ENCODE assay signal across 16 mouse cellular contexts in genomic region chr1:154409051-154409450, GRCm38 (mm10).
DNase-seq lines count a peak whose midpoint lies in the region.
"Had no signal": no experiment of that assay in that cellular context is flagged by ENCODE, and none has a peak within 500 bp of the region (broad histone marks: within the 10 kb centered on the region; RNA-seq: fewer than 3 reads in every experiment).

No protein-coding gene starts in this region.

- intact Hi-C loops in heart, postnatal 36 days (cut with DNase I): no loop called here

- peak; percentile 62 for DNase-seq in heart, adult 11 months
- no peak for DNase-seq in heart, postnatal 36 days
- peak; percentile 60 for DNase-seq in retina, embryonic 14.5 days (ENCODE audit: low spot score)
- DNase-seq in retina, postnatal 1 day: peak; percentile 73
- no peak for DNase-seq in layer of hippocampus, adult 18-20 months (ENCODE audit: low spot score in 2 of 2)
- DNase-seq in cerebellum, adult 9-10 months: no peak
- DNase-seq: adrenal gland, adult 2 months; adrenal gland, adult 8-10 months; adrenal gland, postnatal 10 days; adrenal gland, postnatal 14 days; adrenal gland, postnatal 25 days; adrenal gland, postnatal 36 days; B cell, adult 2 months; cerebellum, adult 11 months; cerebellum, adult 11-12 months; cerebellum, adult 18-20 months had no signal

Comparison
In these comparisons a context has a peak if more than half of its experiments do, and no peak if none do; other contexts are left out.
1. DNase-seq: peak in heart, adult 11 months (single experiment), retina, embryonic 14.5 days (single experiment) and retina, postnatal 1 day (single experiment); none in heart, postnatal 36 days (0 of 2), layer of hippocampus, adult 18-20 months (0 of 2) and cerebellum, adult 9-10 months (single experiment).